Mouse (Mus musculus) E14TG2a.4 (cell line): ENCODE measurements around the gene Gars.

Experiments
- CTCF ChIP-seq: conservative IDR thresholded peaks from 2 replicates; pipeline ENCODE4 v1.5.1; 2014; ENCODE audit warnings: low read length
- NANOG ChIP-seq: IDR thresholded peaks from 2 replicates; pipeline ENCODE4 v1.6.1; 2014; ENCODE audit warnings: borderline replicate concordance, low read length, mixed read lengths
- POU5F1 ChIP-seq: IDR thresholded peaks from 2 replicates; pipeline ENCODE4 v1.6.1; 2014; ENCODE audit warnings: low read length, borderline replicate concordance

DNA sequence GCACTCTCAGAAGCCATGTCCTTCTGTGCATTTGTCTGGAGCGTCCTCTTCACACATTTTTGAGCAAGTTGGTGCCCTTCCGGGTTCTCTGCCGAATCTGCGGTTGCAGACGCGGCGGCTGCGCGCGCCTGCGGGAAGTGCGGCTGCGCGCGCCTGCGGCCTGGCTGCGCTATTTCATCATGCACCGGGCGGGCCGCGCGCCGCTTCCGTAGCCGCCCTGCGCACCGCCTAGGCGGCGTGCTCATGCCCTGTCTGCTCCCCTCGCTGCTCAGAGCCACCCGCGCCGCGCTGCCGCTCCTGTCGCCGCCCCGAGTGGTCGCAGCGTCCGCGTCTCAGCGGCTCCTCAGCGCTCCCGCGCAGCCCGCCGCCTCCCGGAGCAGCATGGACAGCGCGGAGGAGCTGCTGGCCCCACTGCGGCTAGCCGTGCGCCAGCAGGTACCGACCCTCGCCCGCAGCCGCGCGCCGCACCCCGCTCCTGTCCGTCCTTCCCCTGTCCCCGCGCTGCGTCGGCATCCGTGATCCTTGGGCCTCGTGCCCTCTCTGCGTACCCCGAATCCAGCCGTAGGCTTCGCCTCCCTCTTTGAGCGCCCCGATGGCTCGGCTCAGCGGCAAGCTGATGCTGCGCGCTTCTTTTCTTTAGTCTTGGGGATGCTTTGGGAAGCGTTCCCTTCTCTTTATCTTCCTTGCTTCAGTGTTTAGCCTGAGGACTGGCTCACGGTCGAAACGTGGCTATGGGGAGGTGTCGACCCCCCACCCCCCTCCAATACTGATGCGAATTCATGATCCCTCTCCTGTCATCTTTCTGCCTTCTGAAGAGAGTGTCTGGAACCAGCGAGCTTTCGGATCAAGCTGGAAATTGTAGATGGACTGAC lies at the start of gene Gars:
- TF ChIP-seq CTCF, result no peak
- no peak for TF ChIP-seq POU5F1
- no peak for TF ChIP-seq NANOG
